Mouse (Mus musculus): Measurements from ENCODE around the gene Gm156. TPM values are rescaled to one million over a fixed set of nuclear protein-coding genes. Genes with fewer than 3 reads are reported as not detected.

Gene Gm156
- polyA plus RNA-seq, 1 experiment from 2014 or later: not detected

GRCm38 (mm10) chr6:129717032-129717431 is 67.0 kb downstream of the Gm156 start, which contains the start of gene Klri1:
Gene Klri1 (minus strand): TSS chr6:129717132.
- 92% methylated on average over 4 of the region's 4 CpGs for WGBS
- Histone ChIP-seq H3K27me3 (no peaks in the 10 kb centered on the region), H3K9me3 (no peaks in the 10 kb centered on the region), H3K9ac (replicated peaks) (no peak within 1 kb of the TSS), H3K4me3 (no peak within 1 kb of the TSS), H3K4me1 (no peaks in the 10 kb centered on the region), H3K36me3 (no peaks in the 10 kb centered on the region), H3K4me2 (replicated peaks) (no peak within 1 kb of the TSS), H3K27ac (replicated peaks) (no peak within 1 kb of the TSS)
- ATAC-seq (ENCODE audit: low FRiP score, low read depth): no peak

Other genes with a start within 250 kb of the Gm156 start
- not detected in 2 replicates for gene Klre1, start 206.4 kb downstream of the Gm156 start, polyA plus RNA-seq (2016; fragmentation: Nextera tagmentation; extraction: Ambion mirVana)
- 0.47 TPM in 1 of 2 replicates, not detected in the other for gene Klrd1, start 192.5 kb downstream of the Gm156 start, polyA plus RNA-seq (2016; fragmentation: Nextera tagmentation; extraction: Ambion mirVana)
- 0.32 and 0.34 TPM in 2 replicates for gene Klrk1, start 160.4 kb downstream of the Gm156 start, polyA plus RNA-seq (2016; fragmentation: Nextera tagmentation; extraction: Ambion mirVana)
- gene Klrc3, start 140.9 kb downstream of the Gm156 start, polyA plus RNA-seq (2016; fragmentation: Nextera tagmentation; extraction: Ambion mirVana): not detected in 2 replicates
- gene Klrc2, start 123.6 kb downstream of the Gm156 start, polyA plus RNA-seq (2016; fragmentation: Nextera tagmentation; extraction: Ambion mirVana): not detected in 2 replicates
- not detected in 2 replicates for gene Klrc1, start 105.3 kb downstream of the Gm156 start, polyA plus RNA-seq (2016; fragmentation: Nextera tagmentation; extraction: Ambion mirVana)
- not detected in 2 replicates for gene Klri1, start 67.1 kb downstream of the Gm156 start, polyA plus RNA-seq (2016; fragmentation: Nextera tagmentation; extraction: Ambion mirVana)
- gene Klri2, start 43.8 kb downstream of the Gm156 start, polyA plus RNA-seq (2016; fragmentation: Nextera tagmentation; extraction: Ambion mirVana): not detected in 2 replicates
- gene Gm17631, start 78.4 kb upstream of the Gm156 start, polyA plus RNA-seq (2016; fragmentation: Nextera tagmentation; extraction: Ambion mirVana): not detected in 2 replicates
- not detected in 2 replicates for gene Klra17, start 92.4 kb upstream of the Gm156 start, polyA plus RNA-seq (2016; fragmentation: Nextera tagmentation; extraction: Ambion mirVana)
- gene Klra5, start 133.4 kb upstream of the Gm156 start, polyA plus RNA-seq (2016; fragmentation: Nextera tagmentation; extraction: Ambion mirVana): not detected in 2 replicates
- gene Klra6, start 242.7 kb upstream of the Gm156 start, polyA plus RNA-seq (2016; fragmentation: Nextera tagmentation; extraction: Ambion mirVana): not detected in 2 replicates